Mouse (Mus musculus) retina, postnatal 7 days (tissue): ENCODE measurements at regions not wholly inside any gene's neighbourhood (a gene's known extent, or its start where the extent isn't known, plus 50 kb on each side); places are given as distances from the start of the nearest gene placed in this dataset.

Experiments used
- DNase-seq: peaks from one replicate; pipeline ENCODE4 v3.0.0-alpha.2; 2012; ENCODE audit warnings: low read depth, low spot score

DNA sequence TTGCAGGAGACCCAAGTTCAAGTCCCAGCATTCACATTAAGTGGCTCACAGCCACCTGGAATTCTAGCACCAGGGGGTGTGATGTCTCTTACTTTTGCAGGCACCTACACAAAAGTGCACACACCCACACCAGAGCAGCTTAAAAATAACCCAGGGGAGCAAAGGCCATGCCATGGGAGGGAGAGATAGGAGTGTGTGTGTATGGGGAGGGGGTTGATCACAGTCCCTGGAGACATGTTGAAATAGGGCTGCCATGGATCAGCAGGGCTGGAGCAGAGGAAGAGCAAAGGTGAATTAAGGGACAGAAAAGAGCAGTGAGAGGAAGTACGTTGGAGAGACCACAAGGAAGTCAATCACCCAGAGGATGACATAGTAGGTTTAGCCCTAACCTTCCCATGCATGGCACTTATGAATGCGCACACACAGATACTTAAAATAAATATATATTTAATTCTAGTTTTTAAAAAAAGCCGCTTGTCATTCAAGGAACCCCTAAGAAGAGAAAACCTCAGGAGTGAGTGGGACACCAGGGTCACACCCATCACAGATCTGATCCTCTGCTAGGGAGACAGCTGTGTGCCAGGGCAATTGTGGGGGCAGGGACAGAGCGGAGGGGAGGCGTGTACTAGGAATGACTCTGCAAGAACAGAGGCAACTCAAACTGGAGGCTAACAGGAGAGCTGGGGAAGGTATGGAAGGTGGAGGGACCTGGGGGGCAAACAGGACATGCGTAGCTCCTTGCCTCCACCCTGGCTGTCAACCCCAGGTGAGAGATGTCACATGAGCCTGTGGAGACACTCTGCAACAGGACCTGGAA is 189.5 kb upstream of the Rybp start:
- DNase-seq, result no peak

GRCm38 (mm10) chr6:100475341-100475955 is 188.2 kb upstream of the Rybp start:
- DNase-seq, result no peak

DNA sequence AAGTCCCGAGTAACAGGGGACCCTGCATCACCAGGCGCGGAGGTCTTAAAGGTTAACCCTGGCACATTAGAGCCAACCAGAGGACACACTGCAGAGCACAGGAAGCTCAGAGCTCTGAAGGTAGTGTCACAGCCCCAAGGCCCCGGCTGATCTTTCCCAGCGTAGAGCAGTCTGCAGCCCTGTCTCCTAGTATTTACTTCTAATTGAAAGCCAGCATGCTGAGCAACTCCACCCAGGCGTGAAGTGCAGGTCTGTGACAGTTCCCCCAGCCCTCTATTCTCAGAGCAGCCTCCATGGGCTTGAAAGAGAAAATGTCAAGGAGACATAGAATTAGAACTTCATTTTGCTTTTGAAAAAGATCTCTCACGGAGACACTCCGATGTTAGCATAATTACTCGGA is 187.0 kb upstream of the Rybp start:
- no peak for DNase-seq

GRCm38 (mm10) chr6:100470071-100470470 is 182.8 kb upstream of the Rybp start:
- DNase-seq, result no peak

GRCm38 (mm10) chr6:100462757-100463156 is 175.5 kb upstream of the Rybp start:
- no peak for DNase-seq

DNA sequence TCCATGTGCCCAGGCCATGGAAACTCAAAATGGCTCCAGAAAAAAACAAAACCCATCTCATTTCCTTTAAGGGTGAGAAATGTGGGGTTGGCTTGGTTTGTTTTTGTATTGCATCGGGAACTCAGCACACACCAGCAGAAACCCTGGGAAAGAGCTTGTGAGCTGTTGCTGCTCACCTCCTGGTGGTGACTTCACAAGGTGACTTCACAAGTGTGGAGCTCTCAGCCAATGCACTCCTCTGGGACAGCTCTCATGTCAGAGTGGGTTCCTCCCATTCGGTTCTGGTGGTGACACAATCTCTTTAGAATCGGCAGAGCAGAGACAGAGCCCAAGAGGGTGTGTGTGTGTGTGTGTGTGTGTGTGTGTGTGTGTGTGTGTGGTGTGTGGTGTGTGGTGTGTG is 166.1 kb upstream of the Rybp start:
- DNase-seq, result no peak

- DNase-seq, result no peak
Observed at GRCm38 (mm10) chr6:100452097-100453002, 165.1 kb upstream of the Rybp start.

GRCm38 (mm10) chr6:100450108-100450507 is 162.8 kb upstream of the Rybp start:
- no peak for DNase-seq

- DNase-seq, result no peak
Observed at GRCm38 (mm10) chr6:100449087-100449486, 161.8 kb upstream of the Rybp start.

DNA sequence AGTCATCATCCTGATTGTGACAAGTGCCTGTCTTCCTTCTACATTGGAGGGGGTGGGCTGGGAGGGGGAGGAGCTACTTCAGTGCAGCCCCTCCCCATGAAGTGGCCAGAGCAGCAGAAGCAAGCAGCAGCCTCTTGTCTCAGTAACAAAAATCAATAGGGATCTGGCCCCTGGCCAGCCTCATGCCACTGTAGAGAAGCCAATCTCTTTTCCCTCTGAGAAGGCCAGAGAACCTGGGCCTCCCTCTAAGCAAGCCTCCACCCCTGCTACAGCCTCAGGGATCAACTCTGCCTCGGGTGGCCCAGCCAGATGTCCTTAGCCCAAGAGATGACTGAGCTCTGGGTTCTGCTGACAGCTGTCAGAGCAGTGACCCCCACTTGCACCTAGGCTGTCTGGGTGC is 159.9 kb upstream of the Rybp start:
- DNase-seq, result no peak

DNA sequence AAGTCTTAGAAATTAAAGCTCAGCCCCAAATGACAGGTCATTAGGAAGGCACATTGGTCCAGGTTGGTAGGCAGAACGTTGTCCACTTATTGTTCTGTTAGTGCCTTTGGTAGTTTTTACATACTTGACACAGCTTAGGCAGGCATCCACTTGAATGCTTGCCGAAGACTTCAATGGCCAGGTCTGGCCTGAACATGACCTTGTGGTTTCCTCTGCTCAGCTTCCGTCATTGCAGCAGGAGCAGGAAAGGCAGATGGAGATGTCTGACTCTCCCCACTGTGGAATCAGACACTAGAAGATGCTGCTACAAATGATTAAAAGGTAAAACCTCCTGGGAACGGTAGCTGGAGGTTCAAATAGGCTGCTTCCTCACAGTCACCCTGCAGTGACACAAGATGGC is 159.5 kb upstream of the Rybp start:
- DNase-seq, result no peak

GRCm38 (mm10) chr6:100439071-100439737 is 151.9 kb upstream of the Rybp start:
- DNase-seq, result no peak

DNA sequence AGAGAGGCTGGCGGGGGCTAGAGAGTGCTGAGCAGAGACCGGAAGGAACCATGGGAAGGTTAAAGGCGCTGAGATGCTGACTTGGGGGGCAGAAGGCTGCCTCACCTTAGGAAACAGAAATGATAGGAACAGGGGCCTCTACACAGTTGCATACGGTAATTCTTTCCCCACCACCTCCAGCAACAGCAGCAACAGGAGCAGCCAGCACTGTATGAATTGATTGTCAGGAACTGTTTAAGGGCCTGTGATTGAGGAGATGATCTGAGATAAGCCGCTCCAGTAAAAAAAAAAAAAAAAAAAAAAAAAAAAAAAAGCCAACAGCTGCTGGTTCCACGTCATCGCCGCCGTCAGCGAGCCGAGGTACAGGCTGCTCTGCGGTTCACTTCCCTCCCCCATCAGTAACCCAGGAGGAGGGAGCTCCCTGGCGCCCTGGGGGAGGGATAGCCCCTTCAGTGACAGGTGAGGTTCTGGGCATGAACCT is 151.3 kb upstream of the Rybp start:
- peak; percentile 67 for DNase-seq

GRCm38 (mm10) chr6:100437980-100438379 is 150.7 kb upstream of the Rybp start:
- DNase-seq, result no peak

DNA sequence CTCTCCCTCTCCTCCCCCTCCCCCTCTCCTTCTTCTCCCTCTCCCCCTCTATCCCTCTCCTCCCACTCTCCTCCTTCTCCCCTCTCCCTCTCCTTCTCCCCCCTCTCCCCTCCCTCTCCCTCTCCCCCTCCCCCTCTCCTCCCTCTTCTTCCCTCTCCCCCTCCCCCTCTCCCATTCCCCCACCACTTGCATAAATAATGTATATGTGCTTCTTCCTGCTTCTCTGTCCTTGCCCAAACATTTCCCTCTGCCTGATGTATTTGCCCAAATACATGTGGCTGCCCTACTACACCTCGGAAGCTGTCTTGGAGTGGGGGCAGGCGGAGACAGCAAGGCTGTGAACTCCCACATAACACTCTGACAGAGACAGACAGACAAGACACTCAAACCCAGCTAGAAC is 149.2 kb upstream of the Rybp start:
- no peak for DNase-seq

- DNase-seq, result no peak
Observed at GRCm38 (mm10) chr6:100435222-100435621, 147.9 kb upstream of the Rybp start.

- no peak for DNase-seq
Observed at GRCm38 (mm10) chr6:100433534-100433867, 146.2 kb upstream of the Rybp start.

- no peak for DNase-seq
Observed at GRCm38 (mm10) chr6:100432688-100433533, 145.6 kb upstream of the Rybp start.

- DNase-seq, result no peak
Observed at GRCm38 (mm10) chr6:100430286-100430685, 143.0 kb upstream of the Rybp start.

DNA sequence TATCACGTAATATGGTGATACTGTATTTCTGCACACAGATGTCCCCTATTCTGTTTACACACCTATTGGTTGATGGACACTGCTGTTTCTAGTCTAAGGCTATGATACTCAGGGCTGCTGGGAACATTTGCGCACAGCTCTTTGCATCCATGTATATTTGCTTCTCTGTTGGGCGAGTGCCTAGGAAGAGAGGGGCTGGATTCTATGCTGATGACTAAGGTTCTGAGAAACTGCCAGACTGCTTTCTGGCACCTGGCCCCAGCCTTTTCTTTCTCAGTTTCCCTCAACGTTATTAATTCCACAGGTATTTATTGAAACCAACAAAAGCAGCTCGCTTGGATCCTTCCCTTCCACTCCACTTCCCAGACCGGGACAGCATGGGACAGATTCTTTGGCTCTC is 142.2 kb upstream of the Rybp start:
- DNase-seq, result no peak

- DNase-seq, result no peak
Observed at GRCm38 (mm10) chr6:100428759-100429158, 141.5 kb upstream of the Rybp start.
